Mouse (Mus musculus) erythroblast, adult 5-6 weeks (primary cell): ENCODE data around the gene Lgals2. TPM values are rescaled to one million over a fixed set of nuclear protein-coding genes. Genes with fewer than 3 reads are reported as not detected.

Experiments used
- ATAC-seq: replicated peaks from 2 replicates; pipeline ENCODE4 v1.8.0; 2016; ENCODE audit warnings: moderate number of reproducible peaks, mild to moderate bottlenecking, moderate TSS enrichment, inconsistent platforms; ENCODE audit not compliant: poor library complexity, low FRiP score, severe bottlenecking
- total RNA-seq, 2 experiments: library from RNA; stranded (forward) in 1 of 2; stranded (reverse) in 1 of 2; fragments of 150-400 nt in 1 of 2; fragments of 200-764, 138-1000 nt in 1 of 2; gene quantifications; 2 replicates each; pipeline versions ENCODE4 v1.2.3 to v1.2.4; 2015 to 2017; ENCODE audit warnings: low replicate concordance in 2 of 2

The Lgals2 gene
- total RNA-seq, 2 experiments from 2014 or later: not detected

DNA sequence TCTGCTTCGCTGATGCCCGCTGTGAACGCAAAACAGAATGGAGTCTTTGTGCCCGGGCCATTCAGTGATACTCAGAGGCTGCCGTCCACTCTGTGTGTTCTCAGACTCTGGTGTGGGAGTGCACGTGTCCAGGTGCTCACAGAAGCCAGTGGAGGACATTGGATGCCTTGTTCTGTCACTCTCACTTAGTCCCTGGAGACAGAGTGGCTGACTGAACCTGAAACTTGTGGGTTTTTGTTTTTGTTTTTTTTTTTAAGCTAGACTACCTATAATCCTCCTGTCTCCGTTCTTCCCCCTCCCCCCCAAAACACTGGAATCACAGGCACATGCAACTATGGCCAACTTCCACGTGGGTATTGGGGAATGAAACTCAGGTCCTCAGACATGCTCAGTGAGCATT lies 9.0 kb downstream of the Lgals2 start:
- ATAC-seq: no peak

DNA sequence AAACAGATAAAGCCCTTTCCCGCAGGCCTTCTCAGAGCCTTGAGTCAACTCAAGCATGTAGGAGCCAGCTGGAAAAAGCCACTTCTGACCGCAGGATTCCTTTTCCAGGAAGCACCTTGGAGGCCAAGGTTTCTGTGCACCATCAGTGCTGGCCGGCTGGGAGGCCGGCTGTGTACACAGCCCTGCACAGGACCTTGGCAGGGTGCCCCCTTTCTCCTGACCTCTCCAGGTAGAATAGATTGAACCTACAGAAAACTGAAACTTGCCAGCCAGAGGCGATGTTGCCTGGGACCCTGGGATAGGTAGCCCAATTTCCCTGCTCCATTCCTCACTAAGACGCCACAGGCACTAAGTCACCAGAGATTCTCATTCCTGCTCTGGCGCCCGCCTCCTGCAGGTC lies 9.5 kb downstream of the Lgals2 start:
- ATAC-seq: no peak

DNA sequence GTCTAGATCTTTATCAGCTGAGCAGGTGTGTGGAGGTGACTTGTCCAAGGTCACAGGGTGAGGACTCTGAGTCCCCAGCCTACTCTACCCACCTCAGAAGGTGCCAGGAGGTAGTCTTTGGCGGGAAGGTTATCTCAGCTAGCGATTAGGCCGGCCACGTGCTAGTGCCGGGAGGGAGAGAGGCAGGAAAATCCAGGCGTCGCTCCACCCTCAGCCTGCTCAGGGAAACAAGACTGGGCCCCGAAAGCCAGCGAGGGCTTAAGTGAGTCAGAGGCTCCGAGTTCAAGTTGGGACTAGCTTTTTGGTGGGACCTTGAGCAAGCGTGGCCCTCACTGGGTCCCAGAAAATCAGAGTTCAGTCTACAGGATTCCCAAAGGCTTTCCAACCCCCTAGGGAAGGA lies 10.0 kb downstream of the Lgals2 start:
- ATAC-seq: no peak

DNA sequence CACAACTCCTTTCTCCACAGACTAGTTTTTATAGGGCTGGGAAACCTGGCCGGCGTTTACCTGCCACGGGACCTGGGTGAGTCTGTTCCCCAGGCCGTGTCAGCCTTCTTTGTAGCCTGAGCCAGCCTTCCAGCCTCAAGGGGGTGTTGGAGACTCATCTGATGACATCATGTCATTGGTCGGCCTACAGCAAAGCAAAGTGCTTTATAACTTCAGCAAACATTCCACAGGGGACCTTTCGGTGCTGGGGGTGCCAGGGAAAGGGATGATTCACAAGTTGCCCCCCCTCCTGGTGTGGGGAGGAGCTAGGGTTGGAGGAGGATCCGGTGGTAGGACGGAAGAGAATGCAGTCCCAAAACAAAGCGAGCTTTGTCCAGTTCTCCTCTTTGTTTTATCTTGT lies 10.5 kb downstream of the Lgals2 start:
- ATAC-seq: no peak

DNA sequence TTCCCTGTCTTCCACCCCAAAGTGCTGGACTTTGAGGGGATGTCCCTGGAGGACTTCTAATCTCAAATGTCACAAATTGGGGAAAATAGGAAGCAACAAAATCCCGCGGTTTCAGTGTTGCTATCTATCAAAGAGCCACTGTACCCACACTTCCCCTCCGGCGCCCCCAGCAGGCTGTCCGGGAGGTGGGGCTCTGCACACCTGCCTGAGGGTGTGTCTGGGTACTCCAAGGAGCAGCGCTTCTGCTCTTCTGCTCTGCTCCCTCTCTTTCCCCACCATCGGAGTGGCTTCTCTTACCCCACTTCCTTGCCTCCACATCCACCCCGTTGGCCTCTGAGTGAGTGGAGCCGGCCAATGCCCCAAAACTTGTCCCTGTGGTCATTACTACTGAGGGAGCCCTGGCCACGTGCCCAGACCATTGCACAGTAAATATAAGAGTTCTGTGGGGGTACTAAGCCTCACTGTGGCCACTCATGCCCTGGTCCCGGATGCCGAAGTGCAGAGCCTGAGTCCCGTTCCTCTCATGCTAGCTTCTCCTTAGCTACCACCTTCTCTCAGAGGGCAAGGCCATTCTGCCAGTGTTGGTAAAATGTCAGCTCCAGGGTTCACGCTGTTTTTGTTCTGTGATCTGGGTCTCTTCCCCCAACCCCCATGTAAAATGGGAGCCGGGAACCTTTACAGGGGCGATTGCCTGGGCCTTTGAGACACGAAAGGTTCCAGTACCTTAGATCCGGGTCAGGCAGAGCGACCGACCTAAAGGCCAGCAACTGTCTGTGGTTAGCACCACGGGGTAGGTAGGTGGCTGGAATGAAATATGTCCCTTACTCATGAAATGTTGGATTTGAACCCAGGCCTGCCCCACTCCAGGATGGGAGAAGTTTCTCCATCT lies 11.5 kb downstream of the Lgals2 start:
- no peak for ATAC-seq

DNA sequence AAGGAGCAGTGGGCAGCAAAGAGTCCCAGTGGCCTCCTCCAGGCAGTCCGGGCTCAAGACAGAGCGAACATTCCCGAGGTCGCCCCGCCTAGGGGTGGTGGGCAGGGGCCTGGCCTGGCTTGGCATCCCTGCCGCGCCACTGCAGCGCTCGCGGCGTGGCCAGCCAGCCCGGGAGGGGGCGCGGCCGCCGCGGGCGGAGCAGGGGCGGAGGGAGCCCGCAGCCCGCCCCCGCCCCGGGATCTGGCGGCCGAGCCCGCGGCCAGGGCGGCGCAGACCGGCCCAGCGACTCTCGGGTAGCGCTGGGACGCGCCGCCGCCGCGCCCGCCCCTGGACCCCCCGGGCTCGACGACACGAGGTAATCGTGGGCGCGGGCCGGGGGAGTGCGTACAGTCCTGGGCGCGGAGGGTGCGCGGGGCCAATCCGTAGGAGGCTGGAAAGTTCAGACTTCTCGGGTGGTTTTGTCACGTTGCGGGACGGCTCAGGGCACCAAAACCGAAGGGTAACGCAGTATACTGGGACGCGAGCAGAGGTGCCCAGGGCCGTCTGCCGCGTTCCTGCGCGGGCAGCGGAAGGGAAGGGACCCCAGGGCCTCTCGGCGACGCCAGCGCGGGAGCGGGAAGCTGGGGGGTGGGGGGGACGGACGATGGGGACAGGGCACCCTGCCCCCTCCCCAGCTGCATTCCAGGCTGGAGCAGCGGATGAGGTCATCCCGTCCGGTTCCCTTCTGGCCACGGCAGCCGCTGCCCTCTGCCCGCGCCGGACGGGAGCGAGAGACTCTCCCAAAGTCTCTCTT lies 12.8 kb downstream of the Lgals2 start, which contains the start of gene Cdc42ep1:
Gene Cdc42ep1 (plus strand): TSS at position 254 of the 793 bp plus-strand sequence.
- no peak for ATAC-seq

DNA sequence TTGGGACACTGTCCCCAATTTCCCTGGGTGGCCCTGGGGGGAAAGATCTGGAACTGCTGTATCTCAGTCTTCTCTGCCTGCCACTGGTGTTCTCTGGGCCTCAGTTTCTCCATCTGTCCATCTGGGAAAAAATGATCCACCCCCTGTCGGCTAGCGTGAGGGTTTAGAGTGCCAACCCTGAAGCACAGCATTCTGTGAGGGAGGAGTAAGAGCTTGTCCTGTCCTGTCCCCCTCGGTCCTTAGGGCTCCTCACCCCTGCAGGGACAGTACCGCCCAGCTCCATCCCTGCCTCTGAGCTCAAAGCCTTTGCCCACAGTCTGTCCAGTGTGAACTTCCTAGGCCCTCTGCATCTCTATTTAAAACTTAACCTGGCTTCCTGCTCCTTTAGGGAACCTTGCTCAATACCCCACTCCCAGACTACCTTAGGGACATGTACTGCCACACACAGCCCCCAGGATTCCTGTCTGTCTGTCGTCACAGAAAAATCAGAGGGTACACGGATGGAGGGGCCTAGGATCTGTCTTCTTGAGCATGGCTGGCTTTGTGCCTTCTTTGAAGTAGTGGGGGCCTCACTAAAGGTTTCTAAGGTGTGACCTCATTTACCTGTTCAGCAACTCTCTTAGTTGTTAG lies 14.1 kb downstream of the Lgals2 start:
- no peak for ATAC-seq

DNA sequence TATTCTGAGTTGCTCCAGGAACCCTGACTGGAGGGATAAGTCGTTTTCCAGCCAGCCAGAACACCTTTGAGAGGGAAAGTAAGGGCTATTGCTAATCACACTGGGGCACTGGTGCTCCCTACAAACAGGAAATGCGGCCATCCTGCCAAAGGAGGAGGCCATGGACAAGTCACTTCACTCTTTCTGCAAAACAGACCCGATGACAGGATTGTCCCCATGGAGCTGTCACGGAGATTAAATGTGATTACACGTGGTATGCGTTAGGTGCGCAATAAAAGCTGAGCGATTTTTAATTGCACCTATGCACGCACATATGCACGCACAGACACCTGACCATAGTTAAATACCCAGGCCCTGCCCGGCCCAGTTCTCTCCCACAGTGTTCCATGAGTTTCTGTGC lies 14.6 kb downstream of the Lgals2 start:
- no peak for ATAC-seq

DNA sequence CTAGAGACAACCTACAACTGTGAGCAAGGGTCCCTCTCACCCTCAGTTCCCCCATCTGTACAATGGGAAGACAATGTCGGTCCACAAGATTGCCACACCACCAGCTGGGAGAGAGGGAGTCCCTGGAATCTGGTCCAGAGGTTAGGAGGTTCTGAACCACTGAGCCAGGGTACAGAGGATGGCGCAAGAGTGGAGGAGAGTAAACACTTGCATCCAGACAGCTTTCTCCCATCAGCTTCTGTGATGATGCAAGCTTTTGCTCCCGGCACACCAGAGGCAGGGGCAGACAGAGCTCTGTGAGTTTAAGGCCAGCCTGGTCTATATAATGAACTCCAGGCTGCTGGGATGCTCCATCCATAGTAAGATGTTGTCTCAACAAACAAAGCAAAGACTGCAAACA lies 15.1 kb downstream of the Lgals2 start:
- ATAC-seq: no peak

DNA sequence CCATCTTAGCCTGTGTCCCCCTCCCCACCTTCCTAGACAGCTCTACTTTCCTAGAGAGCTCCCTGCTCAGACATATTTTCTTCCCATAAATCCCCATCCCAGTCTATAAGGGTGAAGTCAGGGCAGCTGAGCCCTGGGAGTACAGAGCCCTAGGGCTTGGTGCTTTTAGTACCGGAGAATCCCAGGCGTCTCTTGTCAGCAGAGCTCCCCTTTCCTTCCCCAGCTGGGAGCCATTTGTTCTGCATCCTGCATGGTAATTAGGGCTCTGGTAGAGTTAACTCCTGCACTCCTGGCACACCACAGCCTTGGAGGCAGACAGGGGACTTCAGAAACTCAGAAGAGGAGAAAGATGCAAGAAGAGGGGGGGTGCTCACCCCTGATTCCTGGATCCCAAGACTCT lies 15.6 kb downstream of the Lgals2 start:
- no peak for ATAC-seq

DNA sequence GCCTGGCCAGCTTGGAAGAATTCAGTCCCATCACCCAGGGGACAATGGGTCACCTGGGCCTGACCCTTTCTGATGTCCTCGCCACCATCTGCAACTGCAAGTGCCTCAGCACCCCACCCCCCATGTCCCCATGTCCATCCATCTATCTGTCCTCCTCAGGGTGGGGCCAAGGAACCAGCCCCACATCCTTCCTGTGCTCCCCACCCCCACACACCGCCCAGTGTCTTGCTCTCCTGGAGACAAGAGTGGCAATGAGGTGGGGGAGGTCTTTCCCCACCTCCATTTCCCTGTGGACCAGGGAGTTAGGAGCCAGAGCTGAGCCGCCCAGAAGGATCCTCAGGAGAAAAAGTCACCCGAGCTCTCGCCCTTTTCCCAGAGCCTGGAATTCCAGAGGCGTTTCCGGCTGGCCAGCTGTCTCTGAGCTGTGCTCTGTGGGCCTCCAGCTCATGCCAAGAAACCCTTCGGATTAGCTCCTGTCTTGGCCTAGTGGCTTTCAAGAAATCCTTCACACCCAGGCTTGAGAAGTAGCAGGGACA lies 19.2 kb downstream of the Lgals2 start:
- ATAC-seq: no peak

DNA sequence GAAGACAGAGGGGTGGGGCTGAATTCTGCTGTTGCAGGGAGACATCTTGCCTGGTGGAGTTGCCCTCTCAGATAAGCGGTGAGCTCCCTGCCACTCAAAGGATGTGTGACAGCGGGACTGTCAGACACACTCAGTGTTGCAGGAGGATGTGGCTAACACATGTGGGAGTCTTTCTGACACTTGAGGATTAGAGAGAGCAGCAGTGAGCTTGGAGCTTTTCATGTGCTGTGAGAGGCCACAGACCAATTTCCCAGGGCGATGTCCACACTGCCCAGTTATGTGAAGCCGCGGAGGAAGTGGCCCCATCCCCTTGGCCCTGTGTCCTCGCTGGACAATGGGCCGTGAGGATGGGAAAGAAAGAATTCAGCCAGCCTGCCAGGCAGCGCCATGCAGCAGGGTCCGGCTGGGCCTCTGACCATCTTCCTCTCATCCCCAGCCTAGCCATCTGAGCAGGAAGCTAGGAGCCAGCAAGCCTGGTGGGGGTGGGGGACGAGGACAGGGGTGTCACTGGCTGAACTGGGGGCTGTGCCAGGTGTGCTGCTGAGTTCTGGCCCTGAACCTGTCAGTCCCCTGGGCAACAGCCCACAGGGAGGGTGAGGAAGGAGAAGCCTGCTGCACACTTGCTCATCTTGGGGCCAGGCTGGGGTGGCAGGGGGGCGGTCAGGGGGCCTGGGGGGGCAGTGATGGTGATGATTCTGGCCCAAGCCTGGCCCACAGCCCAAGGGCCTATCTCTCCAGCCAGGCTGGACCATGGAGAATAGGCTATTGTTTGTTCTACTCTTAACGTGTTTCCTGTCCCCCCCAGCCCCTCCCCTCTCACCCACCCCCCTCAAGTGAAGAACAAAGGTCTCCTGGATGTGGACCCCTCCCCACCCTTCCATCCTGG lies 19.9 kb downstream of the Lgals2 start:
- no peak for ATAC-seq

DNA sequence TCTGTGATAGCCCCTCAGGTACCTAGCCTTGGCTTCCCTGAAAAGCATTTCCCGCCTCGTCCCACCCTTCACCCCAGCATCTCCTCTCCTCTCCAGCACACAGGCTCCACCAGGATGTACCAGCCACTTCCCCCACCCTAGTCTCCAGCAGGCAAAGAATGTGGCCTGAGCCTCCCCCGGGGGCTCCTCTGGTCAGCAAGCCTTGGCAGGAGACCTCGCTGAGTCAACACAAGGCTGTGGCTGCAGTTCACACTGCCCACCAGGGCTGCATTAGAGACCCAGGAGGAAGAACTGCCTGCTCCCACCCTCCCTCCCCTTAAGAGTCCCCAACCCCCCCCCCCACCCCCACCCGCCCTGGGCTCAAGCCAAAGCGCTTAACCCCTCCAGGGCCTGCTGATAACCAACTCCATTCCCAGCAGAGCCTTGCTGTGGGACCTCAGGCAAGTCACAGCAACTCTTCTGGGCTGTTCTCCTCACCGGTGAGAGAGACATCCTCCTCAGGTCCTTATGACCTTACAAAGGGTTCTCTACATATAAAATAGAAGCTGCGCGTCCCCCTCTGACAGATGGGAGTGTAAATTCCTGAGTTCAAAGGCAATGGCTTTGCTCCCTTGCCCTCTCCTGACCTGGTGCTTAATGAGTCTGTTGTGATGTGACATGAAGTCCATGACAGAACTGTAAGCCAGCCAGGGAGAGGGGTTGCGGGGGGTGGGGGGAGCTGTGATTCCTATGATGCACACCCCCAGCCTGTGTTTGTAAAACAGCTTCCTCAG lies 20.9 kb downstream of the Lgals2 start:
- ATAC-seq: no peak

DNA sequence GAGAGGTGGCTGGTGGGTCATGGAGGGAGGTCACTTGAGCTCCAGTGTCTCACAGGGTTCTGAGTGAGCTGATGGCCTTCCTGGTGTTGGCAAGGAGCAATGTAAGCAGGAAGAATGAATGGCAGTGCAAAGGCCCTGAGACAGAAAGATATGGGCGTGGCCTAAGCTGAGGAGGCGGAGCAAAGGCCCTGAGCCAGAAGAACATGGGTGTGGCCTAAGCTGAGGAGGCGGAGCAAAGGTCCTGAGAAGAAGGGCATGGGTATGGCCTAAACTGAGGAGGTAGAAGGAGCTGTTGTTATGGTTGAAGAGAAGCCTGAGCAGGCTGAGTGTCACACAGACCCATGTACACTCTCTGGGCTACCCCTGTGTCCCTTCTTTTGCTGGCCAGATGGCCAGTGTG lies 21.7 kb downstream of the Lgals2 start:
- ATAC-seq: no peak

DNA sequence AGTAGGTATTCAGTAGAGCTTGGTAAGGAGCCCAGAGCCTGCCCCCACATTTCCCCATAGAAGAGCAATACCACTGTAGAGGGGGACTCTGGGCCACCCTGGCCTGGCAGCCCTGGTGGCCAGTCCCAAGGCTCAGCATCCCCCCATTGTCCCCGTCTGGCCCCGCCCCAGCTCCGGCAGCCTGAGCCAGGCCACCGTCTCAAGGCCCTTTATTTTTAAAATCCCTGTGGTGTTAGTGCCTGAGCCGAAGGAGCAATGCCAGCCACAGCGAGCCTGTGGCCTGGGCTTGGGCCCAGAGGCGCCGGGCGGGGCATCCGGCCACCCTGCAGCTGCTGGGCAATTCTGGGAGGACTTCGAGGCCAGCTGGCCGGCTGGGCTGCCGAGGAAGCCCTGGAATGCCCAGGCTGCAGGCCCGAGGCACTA lies 22.6 kb downstream of the Lgals2 start:
- ATAC-seq: no peak

DNA sequence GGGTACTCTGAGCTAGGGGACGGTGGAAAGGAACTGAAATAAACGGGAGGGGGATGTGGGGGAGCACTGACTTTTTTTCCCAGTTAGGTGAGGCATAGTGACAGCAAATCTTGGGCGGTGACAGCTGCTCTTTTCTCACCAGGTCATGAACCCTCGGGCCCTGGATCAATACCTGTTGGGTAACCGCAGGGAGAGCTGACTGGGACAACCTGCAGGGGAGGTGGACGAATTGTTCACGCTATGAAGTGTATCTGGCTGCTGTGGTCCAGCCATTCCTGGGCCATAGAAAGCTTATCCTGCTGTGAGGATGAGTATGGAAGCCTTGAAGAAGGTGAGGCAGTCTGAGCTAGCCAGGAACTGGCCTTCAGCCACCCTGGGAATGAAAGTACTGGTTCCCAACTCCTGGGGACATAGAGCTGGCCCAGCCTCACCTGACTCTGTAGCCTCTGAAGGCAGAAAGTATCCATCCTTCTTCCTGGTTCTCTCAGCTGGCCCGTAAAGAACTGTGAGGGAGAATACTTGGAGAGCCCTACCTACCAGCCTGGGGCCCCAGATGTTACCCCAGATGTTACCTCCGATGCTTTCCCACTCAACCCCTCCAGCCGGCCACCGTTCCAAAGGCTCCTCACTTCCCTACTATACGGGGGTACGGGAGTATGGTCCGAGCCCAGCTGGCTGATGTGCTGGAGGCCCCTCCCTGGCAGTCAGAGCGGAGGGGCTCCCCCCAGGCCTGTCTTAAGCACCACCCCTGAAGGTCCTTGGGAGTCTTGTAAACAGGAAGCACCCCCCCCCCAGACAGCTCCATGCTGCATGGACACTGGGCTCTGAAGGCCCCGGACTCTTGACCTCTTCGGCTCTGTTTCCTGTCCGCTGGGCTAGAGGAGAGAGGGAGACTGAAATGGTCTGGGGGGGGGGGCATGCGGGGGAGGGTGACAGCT lies 23.3 kb downstream of the Lgals2 start:
- no peak for ATAC-seq
